Mouse (Mus musculus) CH12.LX (cell line): ENCODE measurements around the gene Zfp287. TPM values are rescaled to one million over a fixed set of nuclear protein-coding genes. Genes with fewer than 3 reads are reported as not detected.
A peak's percentile ranks its signal among the peaks of the same experiment; 100 is the strongest.

Experiments used
- DNase-seq: peaks from one replicate; pipeline ENCODE4 v3.0.0-alpha.2; 2013; ENCODE audit errors: extremely low read depth
- H3K27ac ChIP-seq: 2 replicates; pipeline ENCODE4 v1.5.1; 2012; ENCODE audit warnings: low read depth, mild to moderate bottlenecking, control low read depth, moderate library complexity; ENCODE audit not compliant: insufficient read depth
- H3K27me3 ChIP-seq: replicated peaks from 2 replicates; pipeline ENCODE3; 2012; ENCODE audit warnings: inconsistent platforms
- H3K36me3 ChIP-seq, 2 experiments: replicated peaks in 1 of 2; 2 replicates each; pipeline versions ENCODE3 to v1.6.1; 2012; ENCODE audit warnings: inconsistent platforms in 1 of 2, low read length in 1 of 2, mild to moderate bottlenecking in 1 of 2, mixed read lengths in 1 of 2, moderate library complexity in 1 of 2; ENCODE audit not compliant: control insufficient read depth in 1 of 2, insufficient read depth in 1 of 2
- H3K4me1 ChIP-seq, 2 experiments: 2 replicates each; pipeline ENCODE4 v1.6.1; 2012; ENCODE audit warnings: inconsistent platforms in 1 of 2, moderate library complexity in 1 of 2; ENCODE audit not compliant: insufficient read depth in 2 of 2, control insufficient read depth in 1 of 2
- H3K4me2 ChIP-seq: 2 replicates; pipeline ENCODE4 v1.6.1; 2012; ENCODE audit warnings: low read depth, mild to moderate bottlenecking, control low read depth; ENCODE audit not compliant: poor library complexity, insufficient read depth, severe bottlenecking
- H3K4me3 ChIP-seq, 3 experiments: fragments of 150-350 bp in 1 of 3; sonication (generic) in 1 of 3; replicated peaks in 1 of 3; 2 replicates each; pipeline versions ENCODE3 to v1.5.1; 2011 to 2012; ENCODE audit warnings: low read depth in 2 of 3, low read length in 2 of 3, mild to moderate bottlenecking in 2 of 3, moderate library complexity in 2 of 3, control low read depth in 1 of 3, improper control_type of control experiment in 1 of 3, inconsistent platforms in 1 of 3, mixed read lengths in 1 of 3; ENCODE audit not compliant: poor library complexity in 1 of 3
- H3K79me2 ChIP-seq: replicated peaks from 2 replicates; pipeline ENCODE4 v1.6.1; 2012; ENCODE audit warnings: mild to moderate bottlenecking, moderate library complexity; ENCODE audit not compliant: control insufficient read depth, poor library complexity, insufficient read depth, severe bottlenecking; ENCODE audit errors: extremely low read depth
- H3K9ac ChIP-seq: 2 replicates; pipeline ENCODE4 v1.6.1; 2012; ENCODE audit warnings: low read depth, mild to moderate bottlenecking, control low read depth, moderate library complexity; ENCODE audit not compliant: insufficient read depth
- H3K9me3 ChIP-seq: replicated peaks from 2 replicates; pipeline ENCODE3; 2012; ENCODE audit warnings: low read length, inconsistent platforms, mixed read lengths
- BHLHE40 ChIP-seq: IDR thresholded peaks from 2 replicates; pipeline ENCODE4 v1.6.1; 2011; ENCODE audit warnings: mild to moderate bottlenecking, low read depth, low read length, improper control_type of control experiment
- CHD1 ChIP-seq: IDR thresholded peaks from 2 replicates; pipeline ENCODE4 v1.6.1; 2012; ENCODE audit warnings: low read depth, low read length, improper control_type of control experiment, inconsistent platforms
- CHD2 ChIP-seq: IDR thresholded peaks from 2 replicates; pipeline ENCODE4 v1.6.1; 2011; ENCODE audit warnings: low read length, improper control_type of control experiment
- CTCF ChIP-seq, 2 experiments: IDR thresholded peaks in 1 of 2; conservative IDR thresholded peaks in 1 of 2; 2 replicates each; pipeline ENCODE4 v1.5.1; 2011 to 2012; ENCODE audit warnings: low read depth in 2 of 2, low read length in 2 of 2, improper control_type of control experiment in 1 of 2, inconsistent platforms in 1 of 2, mild to moderate bottlenecking in 1 of 2, moderate library complexity in 1 of 2
- E2F4 ChIP-seq: IDR thresholded peaks from 2 replicates; pipeline ENCODE4 v1.6.1; 2011; ENCODE audit warnings: low read depth, low read length, improper control_type of control experiment; ENCODE audit not compliant: insufficient replicate concordance
- ELF1 ChIP-seq: IDR thresholded peaks from 2 replicates; pipeline ENCODE4 v1.6.1; 2014; ENCODE audit warnings: low read depth, mild to moderate bottlenecking, inconsistent platforms, low read length, improper control_type of control experiment
- EP300 ChIP-seq: IDR thresholded peaks from 2 replicates; pipeline ENCODE4 v1.6.1; 2011; ENCODE audit warnings: low read length, improper control_type of control experiment
- ETS1 ChIP-seq: conservative IDR thresholded peaks from 2 replicates; pipeline ENCODE4 v1.6.1; 2012; ENCODE audit warnings: low read depth, mild to moderate bottlenecking, inconsistent platforms, low read length, improper control_type of control experiment, moderate library complexity
- GABPA ChIP-seq: IDR thresholded peaks from 2 replicates; pipeline ENCODE4 v1.6.1; 2012; ENCODE audit warnings: low read depth, low read length, improper control_type of control experiment, inconsistent platforms; ENCODE audit not compliant: insufficient replicate concordance
- HCFC1 ChIP-seq: IDR thresholded peaks from 2 replicates; pipeline ENCODE4 v1.6.1; 2012; ENCODE audit warnings: low read depth, mild to moderate bottlenecking, inconsistent platforms, low read length, improper control_type of control experiment
- IRF4 ChIP-seq: IDR thresholded peaks from 2 replicates; pipeline ENCODE4 v1.6.1; 2014; ENCODE audit warnings: low read depth, mild to moderate bottlenecking, inconsistent platforms, low read length, improper control_type of control experiment
- JUN ChIP-seq: IDR thresholded peaks from 2 replicates; pipeline ENCODE4 v1.6.1; 2011; ENCODE audit warnings: low read depth, mild to moderate bottlenecking, low read length, improper control_type of control experiment, moderate library complexity; ENCODE audit not compliant: insufficient read depth
- JUND ChIP-seq: conservative IDR thresholded peaks from 2 replicates; pipeline ENCODE4 v1.6.1; 2011; ENCODE audit warnings: low read depth, low read length, improper control_type of control experiment
- KAT2A ChIP-seq: IDR thresholded peaks from 2 replicates; pipeline ENCODE4 v1.6.1; 2012; ENCODE audit warnings: low read length, improper control_type of control experiment, inconsistent platforms; ENCODE audit not compliant: insufficient replicate concordance
- MAFK ChIP-seq: IDR thresholded peaks from 2 replicates; pipeline ENCODE4 v1.6.1; 2011; ENCODE audit warnings: low read length, improper control_type of control experiment; ENCODE audit not compliant: insufficient replicate concordance
- MAX ChIP-seq: IDR thresholded peaks from 2 replicates; pipeline ENCODE4 v1.6.1; 2011; ENCODE audit warnings: low read length, improper control_type of control experiment
- MAZ ChIP-seq: IDR thresholded peaks from 2 replicates; pipeline ENCODE4 v1.6.1; 2012; ENCODE audit warnings: low read depth, mild to moderate bottlenecking, inconsistent platforms, low read length, improper control_type of control experiment, moderate library complexity
- MEF2A ChIP-seq: IDR thresholded peaks from 2 replicates; pipeline ENCODE4 v1.6.1; 2014; ENCODE audit warnings: low read depth, mild to moderate bottlenecking, inconsistent platforms, low read length, improper control_type of control experiment, borderline replicate concordance
- MXI1 ChIP-seq: IDR thresholded peaks from 2 replicates; pipeline ENCODE4 v1.6.1; 2011; ENCODE audit warnings: mild to moderate bottlenecking, low read depth, low read length, improper control_type of control experiment
- MYC ChIP-seq: IDR thresholded peaks from 2 replicates; pipeline ENCODE4 v1.6.1; 2011; ENCODE audit warnings: low read depth, mild to moderate bottlenecking, improper control_type of control experiment, low read length
- NELFE ChIP-seq: IDR thresholded peaks from 2 replicates; pipeline ENCODE4 v1.6.1; 2011; ENCODE audit warnings: low read depth, low read length, improper control_type of control experiment
- NRF1 ChIP-seq: IDR thresholded peaks from 2 replicates; pipeline ENCODE4 v1.6.1; 2014; ENCODE audit warnings: low read depth, mild to moderate bottlenecking, inconsistent platforms, low read length, improper control_type of control experiment, moderate library complexity
- PAX5 ChIP-seq: IDR thresholded peaks from 2 replicates; pipeline ENCODE4 v1.6.1; 2012; ENCODE audit warnings: low read length, inconsistent platforms, mixed read lengths
- POLR2A ChIP-seq: IDR thresholded peaks from 2 replicates; pipeline ENCODE4 v1.6.1; 2011; ENCODE audit warnings: low read depth, mild to moderate bottlenecking, improper control_type of control experiment, low read length
- POLR2AphosphoS2 ChIP-seq: IDR thresholded peaks from 2 replicates; pipeline ENCODE4 v1.6.1; 2011; ENCODE audit warnings: low read depth, low read length, improper control_type of control experiment
- RAD21 ChIP-seq: IDR thresholded peaks from 2 replicates; pipeline ENCODE4 v1.6.1; 2011; ENCODE audit warnings: low read depth, mild to moderate bottlenecking, low read length, improper control_type of control experiment, moderate library complexity
- RCOR1 ChIP-seq: conservative IDR thresholded peaks from 2 replicates; pipeline ENCODE4 v1.6.1; 2012; ENCODE audit warnings: low read depth, mild to moderate bottlenecking, inconsistent platforms, low read length, improper control_type of control experiment
- SIN3A ChIP-seq: IDR thresholded peaks from 2 replicates; pipeline ENCODE4 v1.6.1; 2012; ENCODE audit warnings: low read length, improper control_type of control experiment, inconsistent platforms
- SMC3 ChIP-seq: IDR thresholded peaks from 2 replicates; pipeline ENCODE4 v1.6.1; 2011; ENCODE audit warnings: low read depth, low read length, improper control_type of control experiment
- TBP ChIP-seq: conservative IDR thresholded peaks from 2 replicates; pipeline ENCODE4 v1.6.1; 2011; ENCODE audit warnings: low read depth, low read length, improper control_type of control experiment
- TCF12 ChIP-seq: IDR thresholded peaks from 2 replicates; pipeline ENCODE4 v1.6.1; 2014; ENCODE audit warnings: low read depth, mild to moderate bottlenecking, inconsistent platforms, low read length, improper control_type of control experiment
- UBTF ChIP-seq: IDR thresholded peaks from 2 replicates; pipeline ENCODE4 v1.6.1; 2012; ENCODE audit warnings: low read depth, mild to moderate bottlenecking, inconsistent platforms, low read length, improper control_type of control experiment, moderate library complexity
- USF1 ChIP-seq: IDR thresholded peaks from 2 replicates; pipeline ENCODE4 v1.6.1; 2014; ENCODE audit warnings: low read depth, mild to moderate bottlenecking, inconsistent platforms, low read length, improper control_type of control experiment
- USF2 ChIP-seq: conservative IDR thresholded peaks from 2 replicates; pipeline ENCODE4 v1.6.1; 2011; ENCODE audit warnings: low read depth, low read length, improper control_type of control experiment
- ZC3H11A ChIP-seq: IDR thresholded peaks from 2 replicates; pipeline ENCODE4 v1.6.1; 2012; ENCODE audit warnings: low read depth, mild to moderate bottlenecking, inconsistent platforms, low read length, improper control_type of control experiment
- ZKSCAN1 ChIP-seq: IDR thresholded peaks from 2 replicates; pipeline ENCODE4 v1.6.1; 2012; ENCODE audit warnings: low read depth, inconsistent platforms, low read length, improper control_type of control experiment, borderline replicate concordance
- ZMIZ1 ChIP-seq: IDR thresholded peaks from 2 replicates; pipeline ENCODE4 v1.6.1; 2012; ENCODE audit warnings: low read depth, mild to moderate bottlenecking, inconsistent platforms, low read length, improper control_type of control experiment
- ZNF384 ChIP-seq: IDR thresholded peaks from 2 replicates; pipeline ENCODE4 v1.6.1; 2012; ENCODE audit warnings: low read depth, low read length, improper control_type of control experiment, inconsistent platforms
- dilution Hi-C: fragments of 300-500 bp; cut with MboI; formaldehyde crosslinking; loops from 2 replicates; pipeline ENCODE4 v1.14.3; 2020; ENCODE audit warnings: low sequenced_read_pairs; ENCODE audit not compliant: extremely low pct_unique_long_range_greater_than_20kb, extremely low pct_ligation_motif_present
- in situ Hi-C: fragments of 300-500 bp; cut with MboI; formaldehyde crosslinking; loops from 3 replicates; pipeline ENCODE4 v1.14.3; 2019; ENCODE audit warnings: low sequenced_read_pairs, low pct_ligation_motif_present, low pct_unique_long_range_greater_than_20kb, mixed read lengths
- polyA plus RNA-seq: library from polyadenylated mRNA; unstranded; fragments of >175 nt; gene quantifications from 2 replicates; pipeline ENCODE4 v1.2.1, GENCODE M21; 2012; ENCODE audit warnings: low read depth; ENCODE audit not compliant: insufficient read length
- total RNA-seq, 2 experiments: library from RNA; depleted of rRNA; stranded (reverse); fragments of 300-350 nt in 1 of 2; fragments of >200 nt in 1 of 2; gene quantifications; 2 replicates each; pipeline ENCODE4 v1.2.3; 2012 to 2014

Gene Zfp287
- total RNA-seq (2012; rRNA removed), result 6.2 and 7.3 TPM in 2 replicates
- 4.6 and 4.8 TPM in 2 replicates for total RNA-seq (2014; rRNA removed)
- 5.7 TPM in 2 replicates for polyA plus RNA-seq

- peak within 1 kb of the TSS; percentile 52 for H3K4me2 ChIP-seq
- H3K27ac ChIP-seq, result no peak within 1 kb of the TSS
- peaks cover 13 to 23% of the 10 kb centered on the region in 2 experiments for H3K36me3 ChIP-seq
- dilution Hi-C loops (no loop called here), in situ Hi-C loops (no loop called here)
- peaks cover 2% of the 10 kb centered on the region for H3K27me3 ChIP-seq
- DNase-seq, result peak; percentile 93
- H3K9ac ChIP-seq, result peak within 1 kb of the TSS; percentile 46
- TF ChIP-seq SIN3A, result peak; percentile 47
- TF ChIP-seq TBP, result 0 out of 2 replicates have a peak, but pooled peaks have one; percentile 11
- no peak for TF ChIP-seq USF2
- TF ChIP-seq KAT2A, result peak; percentile 65; the same call in 1 of the 2 replicates
- peak; percentile 62 for TF ChIP-seq ELF1
- TF ChIP-seq CHD2, result no peak
- peak; percentile 19; the same call in 1 of the 2 replicates for TF ChIP-seq BHLHE40
- TF ChIP-seq TCF12, result peak; percentile 73; the same call in 1 of the 2 replicates
- peak; percentile 93 for TF ChIP-seq POLR2A
- no peak for TF ChIP-seq USF1
- peak; percentile 85 for TF ChIP-seq MAX
- no peak for TF ChIP-seq JUN
- no peak for TF ChIP-seq CTCF (conservative IDR thresholded peaks at IDR 0.05 in 1 of 2, IDR thresholded peaks at IDR 0.05 in 1 of 2; ENCODE audit: low read depth in 2 of 2, low read length in 2 of 2)
- TF ChIP-seq PAX5, result no peak
- no peak for TF ChIP-seq MAZ
- TF ChIP-seq GABPA, result no peak
- 0 out of 2 replicates have a peak, but pooled peaks have one; percentile 26 for TF ChIP-seq IRF4
- no peak; the same call in none of the 2 replicates for TF ChIP-seq MXI1
- no peak for TF ChIP-seq MAFK
- TF ChIP-seq JUND, result no peak
- no peak for TF ChIP-seq ZKSCAN1
- no peak for TF ChIP-seq SMC3
- 0 out of 2 replicates have a peak, but pooled peaks have one; percentile 6 for TF ChIP-seq MYC
- TF ChIP-seq E2F4, result no peak
- no peak for TF ChIP-seq ZNF384
- no peak; the same call in 1 of the 2 replicates for TF ChIP-seq ETS1
- TF ChIP-seq NRF1, result peak; percentile 100
- TF ChIP-seq MEF2A, result peak; percentile 61; the same call in 1 of the 2 replicates
- TF ChIP-seq EP300, result no peak
- no peak for TF ChIP-seq ZC3H11A
- TF ChIP-seq RAD21, result no peak
- 0 out of 2 replicates have a peak, but pooled peaks have one; percentile 51 for TF ChIP-seq POLR2AphosphoS2
- TF ChIP-seq UBTF, result no peak
- TF ChIP-seq NELFE, result peak; percentile 75
- TF ChIP-seq RCOR1, result peak; percentile 89
- peak; percentile 83 for TF ChIP-seq ZMIZ1
- peak; percentile 64 for TF ChIP-seq HCFC1
- TF ChIP-seq CHD1, result no peak; the same call in 1 of the 2 replicates
- H3K4me1 ChIP-seq, result peaks cover 2 to 24% of the 10 kb centered on the region in 2 experiments; a peak in 3 of 4 replicates
- H3K4me3 ChIP-seq, result peak within 1 kb of the TSS; percentile 51 to 76 (median 61)
- H3K79me2 ChIP-seq, result no peaks in the 10 kb centered on the region
- no peaks in the 10 kb centered on the region for H3K9me3 ChIP-seq
These were observed at the start of gene Zfp287 for GRCm38 (mm10) chr11:62731311-62732021. Gene Zfp287 (minus strand): TSS chr11:62731905.
